Mouse (Mus musculus) forelimb bud, embryonic 11.5 days (tissue): ENCODE measurements around the gene Bahd1.

ENCODE experiments used
- DNase-seq: peaks from one replicate; pipeline ENCODE4 v3.0.0-alpha.2; 2012; ENCODE audit warnings: low read depth, low spot score

The Bahd1 gene

GRCm38 (mm10) chr2:118926998-118927739 lies 27.0 kb downstream of the Bahd1 start:
- DNase-seq: no peak

- no peak for DNase-seq
Observed at GRCm38 (mm10) chr2:118941341-118941740, 41.2 kb downstream of the Bahd1 start.

GRCm38 (mm10) chr2:118943232-118943631 lies 43.1 kb downstream of the Bahd1 start:
- no peak for DNase-seq

DNA sequence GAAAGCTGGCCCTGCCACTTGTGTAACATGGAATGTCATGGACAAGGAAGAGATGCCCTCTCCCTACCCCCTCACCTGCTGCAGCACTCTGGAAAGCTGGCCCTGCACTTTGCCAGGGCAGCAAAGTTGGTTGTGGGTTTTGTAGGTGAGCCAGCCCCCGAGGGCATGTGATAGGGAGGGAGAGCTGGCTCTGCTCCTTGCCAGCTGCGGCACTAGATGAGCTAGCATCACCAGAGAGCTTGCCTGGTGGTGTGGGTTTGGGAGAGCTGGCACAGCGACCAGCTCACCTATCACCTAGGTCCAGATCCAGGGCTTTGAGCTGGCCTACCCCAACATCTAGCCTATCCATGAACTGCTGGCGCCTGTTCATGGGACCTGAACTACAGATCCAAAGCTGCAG lies 48.6 kb downstream of the Bahd1 start:
- DNase-seq: no peak

GRCm38 (mm10) chr2:118949699-118950098 lies 49.5 kb downstream of the Bahd1 start:
- no peak for DNase-seq

- DNase-seq: no peak
Observed at GRCm38 (mm10) chr2:118956497-118956896, 56.3 kb downstream of the Bahd1 start.

DNA sequence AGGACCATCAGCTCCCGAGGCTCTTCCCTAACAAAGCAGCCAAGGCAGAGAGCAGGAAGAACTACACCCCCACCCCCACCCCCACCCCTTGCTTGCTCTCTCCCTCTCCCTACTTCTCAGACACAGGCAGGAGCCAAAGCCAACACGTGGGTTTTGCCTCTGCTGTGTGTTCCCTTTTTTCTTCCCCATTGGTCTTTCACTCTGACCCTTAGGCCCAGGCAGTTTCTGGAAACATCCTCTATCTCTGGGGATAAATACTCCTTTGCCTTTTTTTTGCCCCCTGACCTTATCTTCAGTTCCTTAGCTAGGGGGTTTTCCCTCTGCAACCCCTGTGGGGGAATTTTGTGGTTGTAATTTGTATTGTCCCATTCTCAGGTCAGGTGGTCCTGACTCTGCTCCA lies 59.5 kb downstream of the Bahd1 start:
- DNase-seq: no peak

- no peak for DNase-seq
Observed at GRCm38 (mm10) chr2:118960413-118960812, 60.2 kb downstream of the Bahd1 start.

DNA sequence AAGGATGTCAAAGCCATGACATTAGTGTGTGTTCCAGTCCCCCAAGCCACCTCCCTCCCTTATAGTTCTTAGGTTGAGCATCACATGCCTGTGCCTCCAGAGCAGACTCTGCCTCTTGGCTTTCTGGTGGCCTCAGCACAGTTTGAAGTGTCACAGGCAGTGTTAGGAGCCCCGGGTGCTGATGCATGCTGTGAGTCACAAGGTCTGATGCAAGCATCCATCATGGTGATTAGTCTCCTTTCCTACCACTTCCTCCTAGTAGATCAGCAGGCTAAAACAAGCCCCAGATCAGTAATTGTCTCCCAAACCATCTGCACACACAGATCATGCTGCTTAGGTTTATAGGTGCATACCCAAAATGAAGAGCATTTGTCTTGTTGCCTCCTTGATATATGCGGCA lies 61.4 kb downstream of the Bahd1 start:
- no peak for DNase-seq

DNA sequence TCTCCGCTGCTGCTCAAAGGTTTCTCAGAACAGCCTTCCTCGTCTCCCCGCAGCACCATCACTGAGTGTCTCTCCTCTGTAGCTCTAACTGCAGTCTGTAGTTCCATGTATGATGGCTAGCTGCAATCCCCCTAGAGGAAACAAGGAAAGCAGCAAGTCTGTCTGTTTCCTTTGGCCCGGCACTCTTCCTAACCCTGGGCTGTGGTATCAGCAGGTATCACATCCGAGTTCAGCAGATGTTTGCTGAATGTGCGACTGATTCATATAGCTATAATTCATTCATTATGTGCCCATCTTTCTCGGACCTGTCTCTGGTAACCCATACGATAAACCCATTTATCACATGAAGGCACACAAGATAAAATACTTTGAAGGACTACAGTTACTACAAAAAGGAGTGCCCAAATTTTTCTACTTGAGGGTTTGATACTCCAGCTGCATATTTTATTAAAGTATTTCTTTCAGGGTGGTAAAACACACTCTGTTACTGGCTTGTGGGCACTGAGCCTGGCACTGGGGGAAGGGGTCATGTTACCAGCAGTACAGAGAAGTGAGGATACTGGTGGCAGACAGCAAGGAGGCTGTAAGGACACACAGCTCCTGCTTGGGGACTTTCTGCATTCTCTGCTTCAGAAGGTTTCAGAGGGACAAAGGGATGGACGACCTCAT lies 63.0 kb downstream of the Bahd1 start:
- no peak for DNase-seq

DNA sequence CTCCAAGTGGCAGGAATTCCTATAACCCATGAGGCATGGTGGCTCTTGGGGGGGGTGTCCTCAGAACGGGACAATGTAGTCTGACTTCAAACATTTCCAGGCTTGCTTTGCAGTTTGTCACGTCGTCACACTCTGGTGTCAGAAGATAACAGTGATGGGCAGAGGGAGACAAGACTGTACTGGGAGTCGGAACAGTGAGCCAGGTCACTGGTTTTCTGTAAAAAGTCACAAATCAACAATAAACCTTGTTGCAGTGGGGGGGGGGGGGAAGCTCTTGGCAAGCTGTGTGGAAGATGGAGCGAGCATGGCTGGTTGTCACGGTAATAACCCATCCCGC lies 63.5 kb downstream of the Bahd1 start:
- DNase-seq: no peak

- DNase-seq: no peak
Observed at GRCm38 (mm10) chr2:118969585-118970147, 69.5 kb downstream of the Bahd1 start.

DNA sequence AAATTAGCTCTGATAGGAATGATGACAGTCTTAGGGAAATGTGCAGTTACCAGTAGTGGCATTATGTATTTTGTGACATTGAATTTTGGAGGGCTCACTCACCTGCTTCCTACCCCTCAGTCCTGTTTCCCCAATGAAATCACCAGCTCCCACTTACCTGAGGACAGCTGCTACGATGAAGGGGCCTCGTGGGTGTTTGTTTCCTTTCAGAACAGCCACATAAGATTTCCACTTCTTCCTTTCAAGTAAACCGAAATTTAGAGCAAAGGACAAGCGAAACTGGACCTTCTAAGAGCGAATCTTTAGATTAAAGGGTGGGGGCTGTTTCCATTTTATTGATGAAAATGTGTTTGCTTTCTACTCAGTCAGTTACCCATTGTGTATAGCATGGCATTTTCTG lies 71.9 kb downstream of the Bahd1 start:
- DNase-seq: no peak

GRCm38 (mm10) chr2:118972687-118973376 lies 72.7 kb downstream of the Bahd1 start:
- peak; percentile 85 for DNase-seq
